23 mouse cellular contexts compared by ENCODE assay signal in the genomic region with DNA sequence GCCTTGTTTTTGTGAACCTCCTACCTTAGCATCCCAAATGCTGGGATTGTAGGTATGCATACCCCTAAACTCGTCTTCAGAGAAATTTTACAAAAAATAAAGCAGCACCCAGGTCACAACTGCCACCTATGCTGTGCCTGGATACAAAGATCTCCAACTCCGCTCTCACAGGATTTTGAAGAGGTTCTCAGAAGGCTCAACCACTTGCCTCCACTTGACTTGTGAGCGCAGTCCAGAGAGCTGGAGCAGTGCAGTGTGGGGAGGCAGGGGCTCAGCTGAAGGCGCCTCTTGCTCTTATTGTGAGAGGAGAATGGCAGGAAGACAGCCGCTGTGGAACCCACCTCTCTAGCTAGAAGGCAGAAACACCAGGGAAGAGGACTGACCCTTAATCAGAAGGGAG.
DNase-seq lines count a peak whose midpoint lies in the region; ATAC-seq and TF ChIP-seq lines count a peak whose summit lies in the region.
"Had no signal": no experiment of that assay in that cellular context is flagged by ENCODE, and none has a peak within 500 bp of the region (broad histone marks: within the 10 kb centered on the region; RNA-seq: fewer than 3 reads in every experiment).

No protein-coding gene starts in this region.

- no peak for ATAC-seq in liver, embryonic 11.5 days (replicated peaks; ENCODE audit: low FRiP score)
- ATAC-seq in liver, postnatal 0 days: no peak
- ATAC-seq in lung, embryonic 14.5 days (ENCODE audit: insufficient read depth): peak; percentile 26; the same call in 1 of the 2 replicates
- ATAC-seq in lung, postnatal 0 days: peak; percentile 39
- ATAC-seq in forebrain, embryonic 13.5 days: no peak
- ATAC-seq: activated CD4-positive, CD25-positive, alpha-beta regulatory T cell, adult 4 months had no signal

- no peak overlapping the region for H3K27ac ChIP-seq in liver, embryonic 11.5 days (ENCODE audit: low read depth, low read length)
- H3K27ac ChIP-seq in liver, postnatal 0 days (ENCODE audit: low read depth): no peak overlapping the region
- peak overlapping the region; percentile 31; the same call in 1 of the 2 replicates for H3K27ac ChIP-seq in lung, embryonic 14.5 days (ENCODE audit: low read depth)
- H3K27ac ChIP-seq in lung, postnatal 0 days (ENCODE audit: low read length): peak overlapping the region; percentile 47; the same call in 1 of the 2 replicates
- no peak overlapping the region for H3K27ac ChIP-seq in forebrain, embryonic 13.5 days
- H3K27ac ChIP-seq: heart, embryonic 10.5 days; hindbrain, embryonic 13.5 days; liver, embryonic 15.5 days had no signal

- H3K9ac ChIP-seq in liver, embryonic 11.5 days (ENCODE audit: low read depth, low read length): no peak overlapping the region
- no peak overlapping the region for H3K9ac ChIP-seq in liver, postnatal 0 days (replicated peaks)
- no peak overlapping the region for H3K9ac ChIP-seq in lung, embryonic 14.5 days
- no peak overlapping the region for H3K9ac ChIP-seq in lung, postnatal 0 days (replicated peaks; ENCODE audit: low read depth)
- no peak overlapping the region for H3K9ac ChIP-seq in forebrain, embryonic 13.5 days
- H3K9ac ChIP-seq: hindbrain, embryonic 13.5 days; liver, embryonic 15.5 days had no signal

- no peak overlapping the region for H3K4me3 ChIP-seq in liver, embryonic 11.5 days (ENCODE audit: low read depth, low read length)
- H3K4me3 ChIP-seq in liver, postnatal 0 days (ENCODE audit: low read depth, low read length): no peak overlapping the region
- no peak overlapping the region for H3K4me3 ChIP-seq in lung, embryonic 14.5 days (ENCODE audit: low read depth, low read length)
- no peak overlapping the region for H3K4me3 ChIP-seq in lung, postnatal 0 days (ENCODE audit: low read depth, low read length)
- H3K4me3 ChIP-seq in forebrain, embryonic 13.5 days: no peak overlapping the region
- H3K4me3 ChIP-seq: erythroblast, embryonic 14.5 days; heart, embryonic 10.5 days; hindbrain, embryonic 13.5 days; liver, embryonic 15.5 days had no signal

- TF ChIP-seq CTCF in liver, postnatal 0 days (IDR thresholded peaks at IDR 0.05; ENCODE audit: low read depth): no peak
- no peak for TF ChIP-seq CTCF in lung, embryonic 14.5 days (IDR thresholded peaks at IDR 0.05; ENCODE audit: low read depth)
- no peak for TF ChIP-seq CTCF in lung, postnatal 0 days (IDR thresholded peaks at IDR 0.05)

- H3K4me1 ChIP-seq in liver, embryonic 11.5 days (replicated peaks; ENCODE audit: control insufficient read depth, insufficient read depth, low read length): no peaks in the 10 kb centered on the region
- no peaks in the 10 kb centered on the region for H3K4me1 ChIP-seq in liver, postnatal 0 days (ENCODE audit: insufficient read depth)
- peaks cover 3% of the 10 kb centered on the region; the same call in 1 of the 2 replicates for H3K4me1 ChIP-seq in lung, embryonic 14.5 days (ENCODE audit: insufficient read depth)
- H3K4me1 ChIP-seq in lung, postnatal 0 days (ENCODE audit: insufficient read depth, low read depth, low read length): peaks cover 7% of the 10 kb centered on the region; the same call in 1 of the 2 replicates
- H3K4me1 ChIP-seq in forebrain, embryonic 13.5 days: no peaks in the 10 kb centered on the region
- H3K4me1 ChIP-seq: hindbrain, embryonic 13.5 days; liver, embryonic 15.5 days had no signal

- no peaks in the 10 kb centered on the region for H3K9me3 ChIP-seq in liver, embryonic 11.5 days (ENCODE audit: control insufficient read depth, low read length)
- no peaks in the 10 kb centered on the region for H3K9me3 ChIP-seq in liver, postnatal 0 days (ENCODE audit: low read length)
- H3K9me3 ChIP-seq in lung, embryonic 14.5 days (ENCODE audit: low read depth, low read length): no peaks in the 10 kb centered on the region
- no peaks in the 10 kb centered on the region for H3K9me3 ChIP-seq in lung, postnatal 0 days (ENCODE audit: low read length)
- H3K9me3 ChIP-seq in forebrain, embryonic 13.5 days (replicated peaks): no peaks in the 10 kb centered on the region
- H3K9me3 ChIP-seq: heart, embryonic 10.5 days; hindbrain, embryonic 13.5 days; liver, embryonic 15.5 days had no signal

- peak; percentile 22 for DNase-seq in liver, embryonic 11.5 days (ENCODE audit: low spot score)
- DNase-seq in liver, postnatal 0 days: no peak
- no peak for DNase-seq in lung, embryonic 14.5 days
- DNase-seq in lung, postnatal 0 days (ENCODE audit: low spot score): peak; percentile 61
- DNase-seq in layer of hippocampus, adult 9-10 months (ENCODE audit: low spot score): no peak
- DNase-seq: adrenal gland, adult 2 months; B cell, adult 2 months; cerebellum, adult 2 months; cerebellum, postnatal 14 days; gastrocnemius, postnatal 25 days; heart, adult 11 months; heart, postnatal 4 days; kidney, adult 9 months; layer of hippocampus, adult 9-11 months; liver; midbrain, embryonic 14.5 days; thymus, adult 2 months had no signal

- H3K4me2 ChIP-seq in liver, embryonic 11.5 days: no peak overlapping the region
- no peak overlapping the region for H3K4me2 ChIP-seq in liver, postnatal 0 days (ENCODE audit: low read depth, low read length)
- H3K4me2 ChIP-seq in lung, embryonic 14.5 days: no peak overlapping the region
- no peak overlapping the region for H3K4me2 ChIP-seq in lung, postnatal 0 days (replicated peaks; ENCODE audit: low read depth, low read length)
- H3K4me2 ChIP-seq in forebrain, embryonic 13.5 days: no peak overlapping the region
- H3K4me2 ChIP-seq: hindbrain, embryonic 13.5 days; liver, embryonic 15.5 days had no signal

- H3K27me3 ChIP-seq in liver, embryonic 11.5 days (replicated peaks; ENCODE audit: control insufficient read depth, insufficient read depth, low read length): no peaks in the 10 kb centered on the region
- no peaks in the 10 kb centered on the region for H3K27me3 ChIP-seq in liver, postnatal 0 days (ENCODE audit: insufficient read depth, low read length)
- no peaks in the 10 kb centered on the region for H3K27me3 ChIP-seq in lung, embryonic 14.5 days (ENCODE audit: insufficient read depth, low read length)
- no peaks in the 10 kb centered on the region for H3K27me3 ChIP-seq in lung, postnatal 0 days (replicated peaks; ENCODE audit: insufficient read depth, low read length)
- H3K27me3 ChIP-seq in forebrain, embryonic 13.5 days: no peaks in the 10 kb centered on the region
- H3K27me3 ChIP-seq: hindbrain, embryonic 13.5 days; liver, embryonic 15.5 days had no signal

- no peak for TF ChIP-seq EP300 in liver, postnatal 0 days (IDR thresholded peaks at IDR 0.05; ENCODE audit: low read depth)
- TF ChIP-seq EP300 in lung, postnatal 0 days (IDR thresholded peaks at IDR 0.05): no peak

- WGBS in liver, embryonic 11.5 days: 63% methylated on average over 5 of the region's 5 CpGs
- 57% methylated on average over 5 of the region's 5 CpGs for WGBS in liver, postnatal 0 days (ENCODE audit: insufficient replicate concordance)
- WGBS in lung, embryonic 14.5 days: 51% methylated on average over 5 of the region's 5 CpGs
- WGBS in lung, postnatal 0 days: 49% methylated on average over 5 of the region's 5 CpGs
- 85% methylated on average over 5 of the region's 5 CpGs for WGBS in forebrain, embryonic 13.5 days

- H3K36me3 ChIP-seq in liver, embryonic 11.5 days (ENCODE audit: control insufficient read depth, insufficient read depth, low read length): no peaks in the 10 kb centered on the region
- H3K36me3 ChIP-seq in liver, postnatal 0 days (replicated peaks; ENCODE audit: insufficient read depth, low read length): no peaks in the 10 kb centered on the region
- H3K36me3 ChIP-seq in lung, embryonic 14.5 days (ENCODE audit: insufficient read depth): no peaks in the 10 kb centered on the region
- no peaks in the 10 kb centered on the region for H3K36me3 ChIP-seq in lung, postnatal 0 days (ENCODE audit: insufficient read depth, low read length)
- no peaks in the 10 kb centered on the region for H3K36me3 ChIP-seq in forebrain, embryonic 13.5 days (ENCODE audit: poor library complexity, severe bottlenecking)
- H3K36me3 ChIP-seq: heart, embryonic 10.5 days; hindbrain, embryonic 13.5 days; liver, embryonic 15.5 days had no signal

Comparison
In these comparisons a context has a peak if more than half of its experiments do, and no peak if none do; other contexts are left out.
1. DNase-seq: peak in liver, embryonic 11.5 days (single experiment) and lung, postnatal 0 days (single experiment); none in liver, postnatal 0 days (single experiment), lung, embryonic 14.5 days (single experiment) and layer of hippocampus, adult 9-10 months (single experiment).
2. ATAC-seq: peak in lung, embryonic 14.5 days (single experiment) and lung, postnatal 0 days (single experiment); none in liver, embryonic 11.5 days (single experiment), liver, postnatal 0 days (single experiment) and forebrain, embryonic 13.5 days (single experiment).
3. H3K27ac ChIP-seq: peak in lung, embryonic 14.5 days (single experiment) and lung, postnatal 0 days (single experiment); none in liver, embryonic 11.5 days (single experiment), liver, postnatal 0 days (single experiment) and forebrain, embryonic 13.5 days (single experiment).